Mouse (Mus musculus) myocyte (in vitro differentiated cells): ENCODE results near the gene Rcor1. TPM values are rescaled to one million over a fixed set of nuclear protein-coding genes. Genes with fewer than 3 reads are reported as not detected.

Source experiments
- H3K27me3 ChIP-seq: one replicate; pipeline ENCODE4 v1.6.1; 2011; ENCODE audit not compliant: control insufficient read depth, insufficient read depth, insufficient read length
- H3K36me3 ChIP-seq: one replicate; pipeline ENCODE4 v1.6.1; 2011; ENCODE audit not compliant: control insufficient read depth, insufficient read depth
- H3K4me2 ChIP-seq: one replicate; pipeline ENCODE4 v1.6.1; 2011; ENCODE audit warnings: low read depth, control low read depth
- H3K4me3 ChIP-seq: one replicate; pipeline ENCODE4 v1.5.1; 2011; ENCODE audit warnings: mild to moderate bottlenecking, control low read depth, moderate library complexity
- H3K79me2 ChIP-seq: one replicate; pipeline ENCODE4 v1.6.1; 2011; ENCODE audit not compliant: control insufficient read depth, insufficient read depth
- H3ac ChIP-seq: one replicate; pipeline ENCODE4 v1.6.1; 2011; ENCODE audit not compliant: control insufficient read depth, insufficient read length
- CEBPB ChIP-seq: IDR thresholded peaks from 2 replicates; pipeline ENCODE4 v1.6.1; 2011; ENCODE audit warnings: mild to moderate bottlenecking, moderate library complexity; ENCODE audit not compliant: poor library complexity, insufficient read depth, severe bottlenecking
- E2F4 ChIP-seq: IDR thresholded peaks from one replicate; pipeline ENCODE4 v1.6.1; 2011; ENCODE audit warnings: mild to moderate bottlenecking, control low read depth, moderate library complexity; ENCODE audit not compliant: insufficient read depth
- MAX ChIP-seq: IDR thresholded peaks from one replicate; pipeline ENCODE4 v1.6.1; 2011; ENCODE audit warnings: low read depth, mild to moderate bottlenecking, control low read depth
- MYOD1 ChIP-seq, 3 experiments: IDR thresholded peaks; one replicate each; pipeline ENCODE4 v1.6.1; 2011; ENCODE audit warnings: control low read depth in 2 of 3, low read depth in 2 of 3, mild to moderate bottlenecking in 2 of 3, moderate library complexity in 1 of 3; ENCODE audit not compliant: insufficient read length in 2 of 3, control insufficient read depth in 1 of 3
- MYOG ChIP-seq, 3 experiments: IDR thresholded peaks; one replicate each; pipeline ENCODE4 v1.6.1; 2011; ENCODE audit warnings: control low read depth in 2 of 3, low read depth in 2 of 3, mild to moderate bottlenecking in 2 of 3; ENCODE audit not compliant: insufficient read length in 2 of 3, control insufficient read depth in 1 of 3, insufficient read depth in 1 of 3
- POLR2A ChIP-seq: IDR thresholded peaks from one replicate; pipeline ENCODE4 v1.6.1; 2011; ENCODE audit warnings: low read depth, mild to moderate bottlenecking, control low read depth, moderate library complexity; ENCODE audit not compliant: insufficient read length
- POLR2AphosphoS2 ChIP-seq: IDR thresholded peaks from one replicate; pipeline ENCODE4 v1.6.1; 2011; ENCODE audit warnings: low read depth, control low read depth; ENCODE audit not compliant: insufficient read length
- REST ChIP-seq: IDR thresholded peaks from one replicate; pipeline ENCODE4 v1.6.1; 2011; ENCODE audit warnings: mild to moderate bottlenecking, control low read depth, moderate library complexity; ENCODE audit not compliant: insufficient read depth, insufficient read length
- SRF ChIP-seq: IDR thresholded peaks from one replicate; pipeline ENCODE4 v1.6.1; 2011; ENCODE audit warnings: low read depth; ENCODE audit not compliant: control insufficient read depth, insufficient read length
- TCF12 ChIP-seq: IDR thresholded peaks from one replicate; pipeline ENCODE4 v1.6.1; 2011; ENCODE audit warnings: mild to moderate bottlenecking, control low read depth; ENCODE audit not compliant: poor library complexity, insufficient read depth, severe bottlenecking
- TCF3 ChIP-seq: IDR thresholded peaks from one replicate; pipeline ENCODE4 v1.6.1; 2011; ENCODE audit warnings: low read depth, control low read depth; ENCODE audit not compliant: insufficient read length
- USF1 ChIP-seq: IDR thresholded peaks from one replicate; pipeline ENCODE4 v1.6.1; 2011; ENCODE audit warnings: low read depth, mild to moderate bottlenecking, control low read depth, moderate library complexity
- polyA plus RNA-seq: library from polyadenylated mRNA; unstranded; fragments of >200 nt; fragmentation: generic; extraction: Trizol; gene quantifications from one replicate; pipeline ENCODE4 v1.2.1, GENCODE M21; 2012; ENCODE audit warnings: missing spikeins

The Rcor1 gene
- polyA plus RNA-seq, 1 experiment, result 9.4 TPM

DNA sequence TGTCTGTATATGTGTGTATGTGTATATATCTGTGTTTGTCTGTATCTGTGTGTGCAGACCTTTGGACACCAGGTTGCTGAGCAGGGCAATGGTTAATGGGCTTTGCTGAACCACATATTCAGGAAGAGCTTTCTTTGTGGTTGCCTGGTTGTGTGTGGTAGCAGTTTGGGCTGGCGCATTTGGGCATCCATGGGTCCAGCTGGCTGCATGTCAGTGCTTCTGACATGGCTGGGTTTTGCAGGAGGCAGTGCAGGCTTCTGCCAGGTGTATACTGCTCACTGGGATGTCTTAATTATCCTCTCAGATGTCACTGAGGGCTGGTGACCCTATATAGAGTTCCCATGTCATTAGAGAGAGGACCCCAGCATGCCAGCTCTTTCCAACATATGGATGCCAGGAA, 116.6 kb downstream of the Rcor1 start:
- Histone ChIP-seq H3K4me3 (no peak overlapping the region), H3K4me2 (no peak overlapping the region), H3ac (no peak overlapping the region), H3K79me2 (no peaks in the 10 kb centered on the region), H3K36me3 (no peaks in the 10 kb centered on the region), H3K27me3 (no peaks in the 10 kb centered on the region)
- TF ChIP-seq TCF12, result no peak
- no peak for TF ChIP-seq POLR2AphosphoS2
- TF ChIP-seq USF1, result no peak
- no peak for TF ChIP-seq E2F4
- no peak for TF ChIP-seq CEBPB
- TF ChIP-seq MYOD1 (IDR thresholded peaks at IDR 0.05; ENCODE audit: control insufficient read depth in 1 of 3, insufficient read length in 2 of 3, low read depth in 2 of 3), result no peak
- TF ChIP-seq REST, result no peak
- no peak for TF ChIP-seq TCF3
- no peak for TF ChIP-seq MYOG (IDR thresholded peaks at IDR 0.05; ENCODE audit: control insufficient read depth in 1 of 3, insufficient read depth in 1 of 3, insufficient read length in 2 of 3, low read depth in 2 of 3)
- no peak for TF ChIP-seq MAX
- no peak for TF ChIP-seq POLR2A
- TF ChIP-seq SRF, result no peak

GRCm38 (mm10) chr12:111159659-111160428, 120.7 kb downstream of the Rcor1 start:
- Histone ChIP-seq H3K27me3 (no peaks in the 10 kb centered on the region), H3K4me3 (no peak overlapping the region), H3ac (no peak overlapping the region), H3K4me2 (peak overlapping the region; percentile 61), H3K79me2 (no peaks in the 10 kb centered on the region), H3K36me3 (no peaks in the 10 kb centered on the region)
- TF ChIP-seq POLR2AphosphoS2 (no peak), SRF (no peak), TCF3 (no peak), MYOD1 (IDR thresholded peaks at IDR 0.05; ENCODE audit: control insufficient read depth in 1 of 3, insufficient read length in 2 of 3, low read depth in 2 of 3) (peak in 2 of 3 experiments; percentile 67 to 82), TCF12 (no peak), E2F4 (no peak), USF1 (peak; percentile 27), CEBPB (no peak), MYOG (IDR thresholded peaks at IDR 0.05; ENCODE audit: control insufficient read depth in 1 of 3, insufficient read depth in 1 of 3, insufficient read length in 2 of 3, low read depth in 2 of 3) (peak in 1 of 3 experiments; percentile 26), POLR2A (no peak), REST (no peak), MAX (no peak)

- no peaks in the 10 kb centered on the region for H3K36me3 ChIP-seq
- no peaks in the 10 kb centered on the region for H3K27me3 ChIP-seq
- H3ac ChIP-seq, result no peak overlapping the region
- H3K79me2 ChIP-seq, result no peaks in the 10 kb centered on the region
- TF ChIP-seq TCF3, result no peak
- TF ChIP-seq CEBPB, result no peak
- no peak overlapping the region for H3K4me2 ChIP-seq
- no peak overlapping the region for H3K4me3 ChIP-seq
These were observed 121.7 kb downstream of the Rcor1 start for GRCm38 (mm10) chr12:111160871-111161270.

- Histone ChIP-seq H3K79me2 (no peaks in the 10 kb centered on the region), H3K27me3 (no peaks in the 10 kb centered on the region), H3K4me2 (no peak overlapping the region), H3K36me3 (no peaks in the 10 kb centered on the region), H3ac (no peak overlapping the region), H3K4me3 (no peak overlapping the region)
- no peak for TF ChIP-seq TCF12
- TF ChIP-seq MYOG (IDR thresholded peaks at IDR 0.05; ENCODE audit: control insufficient read depth in 1 of 3, insufficient read depth in 1 of 3, insufficient read length in 2 of 3, low read depth in 2 of 3), result no peak
- TF ChIP-seq SRF, result no peak
- TF ChIP-seq TCF3, result no peak
These were observed 122.8 kb downstream of the Rcor1 start for GRCm38 (mm10) chr12:111161943-111162311.

DNA sequence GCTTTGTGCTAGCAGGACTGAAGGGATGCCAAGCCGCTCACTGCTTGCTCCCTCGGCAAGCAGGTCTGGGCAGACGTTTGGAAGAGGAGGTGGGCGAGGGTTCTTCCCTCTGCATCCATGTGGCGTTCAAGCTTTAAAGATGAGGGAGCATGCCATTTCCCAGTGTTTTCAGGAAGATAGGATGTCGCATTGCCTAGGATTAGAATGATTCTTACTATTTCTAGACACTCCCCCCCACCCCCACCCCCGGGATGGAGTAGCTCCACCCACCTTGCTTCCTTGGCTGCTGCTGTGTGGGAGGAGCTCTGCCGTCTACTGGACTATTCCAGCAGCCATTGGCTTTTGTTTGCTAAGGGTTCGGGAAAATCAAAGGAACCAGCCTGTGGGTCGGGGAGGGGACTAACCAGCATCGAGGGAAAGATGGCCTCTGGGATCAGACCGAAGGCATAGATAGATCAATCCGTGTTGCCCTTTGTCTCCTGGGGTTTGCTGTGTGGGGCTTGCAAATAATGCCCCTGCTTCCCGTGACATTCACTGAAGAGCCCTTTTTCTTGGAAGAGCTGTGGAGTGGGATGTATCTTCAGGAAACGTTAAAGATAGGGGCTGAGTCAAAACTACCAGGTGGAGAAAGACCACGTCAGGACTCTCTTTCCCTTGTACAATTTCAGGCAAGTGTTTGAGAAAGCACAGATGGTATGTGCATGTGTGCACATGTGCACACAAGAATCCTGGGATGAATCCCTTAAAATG, 123.3 kb downstream of the Rcor1 start:
- Histone ChIP-seq H3K4me2 (peak overlapping the region; percentile 47), H3K36me3 (no peaks in the 10 kb centered on the region), H3K79me2 (peaks cover 2% of the 10 kb centered on the region), H3K4me3 (no peak overlapping the region), H3K27me3 (no peaks in the 10 kb centered on the region), H3ac (no peak overlapping the region)
- TF ChIP-seq CEBPB, result no peak
- TF ChIP-seq MAX, result no peak
- TF ChIP-seq E2F4, result no peak
- TF ChIP-seq MYOD1 (IDR thresholded peaks at IDR 0.05; ENCODE audit: control insufficient read depth in 1 of 3, insufficient read length in 2 of 3, low read depth in 2 of 3), result no peak
- no peak for TF ChIP-seq USF1
- no peak for TF ChIP-seq REST
- no peak for TF ChIP-seq TCF12
- TF ChIP-seq TCF3, result no peak
- no peak for TF ChIP-seq POLR2AphosphoS2
